Mouse (Mus musculus) heart, adult 2 months (tissue): ENCODE data around the gene Slc30a3.

Source experiments
- CTCF ChIP-seq: fragments of 200-600 bp; IDR thresholded peaks from 2 replicates; pipeline ENCODE4 v1.8.1; 2022; ENCODE audit warnings: antibody characterized with exemption, mild to moderate bottlenecking, moderate library complexity
- EP300 ChIP-seq: fragments of 200-500 bp; IDR thresholded peaks from 2 replicates; pipeline ENCODE4 v1.6.1; 2011; ENCODE audit warnings: low read depth, low read length, control low read depth; ENCODE audit not compliant: insufficient read depth

GRCm38 (mm10) chr5:31108000-31108490 lies at the start of gene Slc30a3:
- TF ChIP-seq CTCF, result no peak
- TF ChIP-seq EP300, result no peak
